Mouse (Mus musculus) myocyte (in vitro differentiated cells): ENCODE results near the gene Spata7.

ENCODE experiments used
- MAX ChIP-seq: IDR thresholded peaks from one replicate; pipeline ENCODE4 v1.6.1; 2011; ENCODE audit warnings: low read depth, mild to moderate bottlenecking, control low read depth
- POLR2A ChIP-seq: IDR thresholded peaks from one replicate; pipeline ENCODE4 v1.6.1; 2011; ENCODE audit warnings: low read depth, mild to moderate bottlenecking, control low read depth, moderate library complexity; ENCODE audit not compliant: insufficient read length
- POLR2AphosphoS2 ChIP-seq: IDR thresholded peaks from one replicate; pipeline ENCODE4 v1.6.1; 2011; ENCODE audit warnings: low read depth, control low read depth; ENCODE audit not compliant: insufficient read length
- REST ChIP-seq: IDR thresholded peaks from one replicate; pipeline ENCODE4 v1.6.1; 2011; ENCODE audit warnings: mild to moderate bottlenecking, control low read depth, moderate library complexity; ENCODE audit not compliant: insufficient read depth, insufficient read length

DNA sequence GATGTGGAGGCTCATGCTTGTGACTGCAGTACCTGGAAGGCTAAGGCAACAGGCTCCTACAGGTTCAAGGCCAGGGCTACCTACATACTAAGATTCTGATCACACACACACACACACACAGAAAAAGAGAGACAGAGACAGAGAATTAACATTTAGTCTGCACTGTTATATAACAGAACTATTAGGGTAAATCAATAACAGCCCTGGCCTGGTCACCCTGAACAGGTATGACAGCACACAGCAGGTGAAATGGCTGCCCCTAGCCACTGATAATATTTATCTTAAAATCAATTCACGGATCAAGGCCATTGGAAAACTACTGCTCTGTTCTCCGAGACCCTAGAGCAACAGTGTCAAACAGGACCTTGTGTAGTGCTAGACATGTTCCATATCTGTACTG, 88.2 kb downstream of the Spata7 start:
- TF ChIP-seq POLR2A, result no peak
- TF ChIP-seq MAX, result no peak
- no peak for TF ChIP-seq REST
- TF ChIP-seq POLR2AphosphoS2, result no peak
